Mouse (Mus musculus) G1E (cell line): ENCODE measurements at regions not wholly inside any gene's neighbourhood (a gene's known extent, or its start where the extent isn't known, plus 50 kb on each side); places are given as distances from the start of the nearest gene placed in this dataset.

ENCODE experiments used
- CTCF ChIP-seq: IDR thresholded peaks from 2 replicates; pipeline ENCODE4 v1.5.1; 2012; ENCODE audit warnings: low read depth, low read length, inconsistent platforms, mixed read lengths
- GATA1 ChIP-seq: IDR thresholded peaks from 2 replicates; pipeline ENCODE4 v1.6.1; 2012; ENCODE audit warnings: borderline replicate concordance, low read length, inconsistent platforms, mixed read lengths
- GATA2 ChIP-seq: IDR thresholded peaks from 2 replicates; pipeline ENCODE4 v1.6.1; 2012; ENCODE audit warnings: low read depth, low read length, inconsistent platforms, borderline replicate concordance
- POLR2AphosphoS5 ChIP-seq: IDR thresholded peaks from 2 replicates; pipeline ENCODE4 v1.6.1; 2012; ENCODE audit warnings: low read depth, low read length, inconsistent platforms; ENCODE audit not compliant: insufficient replicate concordance
- TAL1 ChIP-seq: conservative IDR thresholded peaks from 2 replicates; pipeline ENCODE4 v1.6.1; 2012; ENCODE audit warnings: low read depth, low read length, inconsistent platforms, mixed read lengths

DNA sequence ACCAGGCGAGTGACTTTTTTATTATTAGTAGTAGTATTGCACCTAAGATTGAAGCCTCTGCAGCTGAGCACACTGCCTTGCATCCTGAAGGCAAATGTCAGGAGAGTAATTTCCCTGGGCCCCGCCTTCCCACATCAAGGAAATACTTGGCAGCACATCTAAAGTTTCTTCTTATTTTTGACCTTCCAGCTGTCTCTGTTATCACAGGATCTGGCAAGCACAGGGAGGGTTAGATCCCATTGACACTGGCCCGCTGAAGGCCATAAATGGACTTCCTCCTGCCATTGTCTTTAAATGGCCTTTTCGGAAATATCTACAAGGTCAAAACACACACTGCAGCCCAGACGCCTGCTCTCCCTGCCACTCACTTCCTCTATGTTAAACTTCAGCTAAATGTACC, 238.6 kb upstream of the A1bg start:
- TF ChIP-seq CTCF (no peak), TAL1 (no peak), GATA1 (no peak), POLR2AphosphoS5 (no peak), GATA2 (no peak)
